ENCODE assay signal across 33 mouse cellular contexts in genomic region chr17:83374123-83374522, GRCm38 (mm10).
"Had no signal": no experiment of that assay in that cellular context is flagged by ENCODE, and none has a peak within 500 bp of the region (broad histone marks: within the 10 kb centered on the region; RNA-seq: fewer than 3 reads in every experiment).

No protein-coding gene starts in this region.

- H3K9ac ChIP-seq: heart, embryonic 12.5 days; heart, embryonic 13.5 days; heart, embryonic 15.5 days; hindbrain, embryonic 12.5 days; hindbrain, embryonic 13.5 days; hindbrain, embryonic 14.5 days; hindbrain, embryonic 15.5 days; kidney, embryonic 15.5 days had no signal

- H3K4me3 ChIP-seq: heart, embryonic 12.5 days; heart, embryonic 13.5 days; heart, embryonic 15.5 days; hindbrain, embryonic 10.5 days; hindbrain, embryonic 12.5 days; hindbrain, embryonic 13.5 days; hindbrain, embryonic 15.5 days; kidney, embryonic 15.5 days; layer of hippocampus, adult 2 months; left cerebral cortex, adult 2 months had no signal

- DNase-seq: heart, postnatal 10 days; heart, postnatal 14 days; heart, postnatal 36 days; heart, postnatal 4 days; kidney, adult 11 months; kidney, adult 18-20 months; kidney, adult 2 months; kidney, adult 8-10 months; kidney, adult 9 months; kidney, postnatal 10 days; kidney, postnatal 14 days; kidney, postnatal 25 days; kidney, postnatal 36 days; kidney, postnatal 4 days; layer of hippocampus, adult 9-11 months; layer of hippocampus, postnatal 36 days had no signal

- H3K36me3 ChIP-seq: heart, embryonic 12.5 days; heart, embryonic 15.5 days; hindbrain, embryonic 12.5 days; hindbrain, embryonic 13.5 days; hindbrain, embryonic 15.5 days; kidney, embryonic 15.5 days had no signal

- H3K27me3 ChIP-seq: heart, embryonic 12.5 days; heart, embryonic 13.5 days; heart, embryonic 15.5 days; hindbrain, embryonic 12.5 days; hindbrain, embryonic 13.5 days; hindbrain, embryonic 15.5 days; kidney, embryonic 15.5 days had no signal

- H3K27ac ChIP-seq: heart, embryonic 13.5 days; heart, embryonic 15.5 days; hindbrain, embryonic 10.5 days; hindbrain, embryonic 12.5 days; hindbrain, embryonic 13.5 days; hindbrain, embryonic 14.5 days; hindbrain, embryonic 15.5 days; hindbrain, postnatal 0 days; kidney, embryonic 15.5 days; kidney, postnatal 0 days; layer of hippocampus, adult 2 months; left cerebral cortex, adult 2 months had no signal

- H3K9me3 ChIP-seq: heart, embryonic 12.5 days; heart, embryonic 13.5 days; heart, embryonic 15.5 days; hindbrain, embryonic 10.5 days; hindbrain, embryonic 12.5 days; hindbrain, embryonic 13.5 days; hindbrain, embryonic 15.5 days; kidney, embryonic 15.5 days had no signal

- ATAC-seq: hindbrain, embryonic 16.5 days; hindbrain, postnatal 0 days; inflammation-experienced regulatory T-cells, adult 6 months; intestine, embryonic 16.5 days; intestine, postnatal 0 days had no signal

- H3K4me2 ChIP-seq: heart, embryonic 12.5 days; heart, embryonic 13.5 days; heart, embryonic 15.5 days; hindbrain, embryonic 12.5 days; hindbrain, embryonic 13.5 days; hindbrain, embryonic 14.5 days; hindbrain, embryonic 15.5 days; kidney, embryonic 15.5 days had no signal
